Mouse (Mus musculus): ENCODE data around the gene Ganc. TPM values are rescaled to one million over a fixed set of nuclear protein-coding genes. Genes with fewer than 3 reads are reported as not detected.

Ganc gene
- 10.4 and 15.5 TPM in 2 replicates for polyA plus RNA-seq (2012; ENCODE audit: insufficient read depth, insufficient read length, missing spikeins)

DNA sequence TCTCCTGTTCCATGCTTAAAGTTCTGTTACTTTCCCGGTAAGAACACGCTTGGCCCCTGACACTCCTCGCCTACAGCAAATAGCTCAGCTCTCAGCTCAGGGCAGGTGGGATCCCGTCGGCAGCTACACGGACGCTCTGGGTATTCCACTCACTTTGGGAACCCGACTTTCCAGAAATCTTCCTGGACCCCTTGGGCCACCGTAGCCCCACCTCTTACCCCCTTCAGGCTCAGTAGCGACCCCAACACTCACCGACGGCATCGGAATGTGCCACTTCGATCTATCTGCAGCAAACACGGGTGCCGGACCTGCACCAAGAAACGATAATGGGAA is at the start of gene Ganc:
Gene Ganc (plus strand): TSS at position 244 of the 333 bp plus-strand sequence.
- TF ChIP-seq POLR2A (IDR thresholded peaks at IDR 0.05; ENCODE audit: borderline replicate concordance, low read depth, low read length) (no peak), CTCF (IDR thresholded peaks at IDR 0.05; ENCODE audit: low read depth, low read length) (no peak)

DNA sequence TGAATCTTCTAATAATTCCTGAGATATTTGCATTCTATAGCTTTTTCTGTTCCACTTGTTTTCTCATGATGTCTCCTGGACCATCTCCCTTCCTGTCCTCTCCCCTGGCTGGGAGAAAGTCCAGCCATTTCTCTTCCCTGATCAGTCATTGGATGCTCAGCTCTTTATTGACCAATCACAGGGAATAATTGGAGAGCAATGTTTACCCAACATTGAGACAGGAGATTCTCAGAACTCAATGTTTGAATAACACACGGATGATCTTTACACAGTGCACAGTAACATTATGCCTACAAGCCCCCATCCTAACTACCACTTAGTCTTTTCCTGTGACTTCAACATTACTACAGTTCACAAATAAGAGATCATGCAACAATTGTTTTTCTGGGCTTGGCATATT is 43.3 kb upstream of the Ganc start:
- no peak overlapping the region for H3K4me3 ChIP-seq (ENCODE audit: insufficient read depth, low read length)
- no peak for TF ChIP-seq CTCF (IDR thresholded peaks at IDR 0.05; ENCODE audit: low read depth, low read length)
- no peak for TF ChIP-seq POLR2A (IDR thresholded peaks at IDR 0.05; ENCODE audit: borderline replicate concordance, low read depth, low read length)
- no peak overlapping the region for H3K27ac ChIP-seq (ENCODE audit: insufficient read depth, low read depth, low read length)
- H3K4me1 ChIP-seq (ENCODE audit: control insufficient read depth, insufficient read depth, low read length) = peaks cover 16% of the 10 kb centered on the region

More for the DNA sequence above, at the start of gene Ganc:
- Histone ChIP-seq H3K27ac (ENCODE audit: insufficient read depth, low read depth, low read length) (peak within 1 kb of the TSS; percentile 77), H3K4me1 (ENCODE audit: control insufficient read depth, insufficient read depth, low read length) (peaks cover 4% of the 10 kb centered on the region), H3K4me3 (ENCODE audit: insufficient read depth, low read length) (peak within 1 kb of the TSS; percentile 90)

DNA sequence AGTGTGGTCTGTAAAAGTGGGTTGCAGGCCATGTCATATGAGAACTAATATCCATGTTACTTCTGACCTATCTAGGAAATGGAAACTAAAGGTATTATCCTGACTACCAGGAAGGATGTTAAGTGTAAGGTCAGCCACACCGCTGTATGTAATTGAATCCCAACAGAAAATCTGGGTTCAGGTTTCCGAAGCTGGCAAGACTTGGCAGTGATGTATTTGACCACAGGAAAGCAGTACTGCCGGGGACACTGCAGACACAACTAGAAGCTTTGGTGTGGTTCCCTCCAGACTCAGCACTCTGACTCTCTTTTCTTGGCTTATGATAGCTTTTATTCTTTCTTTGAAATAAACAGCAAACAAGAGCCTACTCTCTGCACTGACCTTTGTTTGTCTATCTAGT is 37.2 kb upstream of the Ganc start:
- no peak for TF ChIP-seq POLR2A (IDR thresholded peaks at IDR 0.05; ENCODE audit: borderline replicate concordance, low read depth, low read length)
- no peak for TF ChIP-seq CTCF (IDR thresholded peaks at IDR 0.05; ENCODE audit: low read depth, low read length)
- Histone ChIP-seq H3K27ac (ENCODE audit: insufficient read depth, low read depth, low read length) (no peak overlapping the region), H3K4me3 (ENCODE audit: insufficient read depth, low read length) (no peak overlapping the region), H3K4me1 (ENCODE audit: control insufficient read depth, insufficient read depth, low read length) (peaks cover 16% of the 10 kb centered on the region)

DNA sequence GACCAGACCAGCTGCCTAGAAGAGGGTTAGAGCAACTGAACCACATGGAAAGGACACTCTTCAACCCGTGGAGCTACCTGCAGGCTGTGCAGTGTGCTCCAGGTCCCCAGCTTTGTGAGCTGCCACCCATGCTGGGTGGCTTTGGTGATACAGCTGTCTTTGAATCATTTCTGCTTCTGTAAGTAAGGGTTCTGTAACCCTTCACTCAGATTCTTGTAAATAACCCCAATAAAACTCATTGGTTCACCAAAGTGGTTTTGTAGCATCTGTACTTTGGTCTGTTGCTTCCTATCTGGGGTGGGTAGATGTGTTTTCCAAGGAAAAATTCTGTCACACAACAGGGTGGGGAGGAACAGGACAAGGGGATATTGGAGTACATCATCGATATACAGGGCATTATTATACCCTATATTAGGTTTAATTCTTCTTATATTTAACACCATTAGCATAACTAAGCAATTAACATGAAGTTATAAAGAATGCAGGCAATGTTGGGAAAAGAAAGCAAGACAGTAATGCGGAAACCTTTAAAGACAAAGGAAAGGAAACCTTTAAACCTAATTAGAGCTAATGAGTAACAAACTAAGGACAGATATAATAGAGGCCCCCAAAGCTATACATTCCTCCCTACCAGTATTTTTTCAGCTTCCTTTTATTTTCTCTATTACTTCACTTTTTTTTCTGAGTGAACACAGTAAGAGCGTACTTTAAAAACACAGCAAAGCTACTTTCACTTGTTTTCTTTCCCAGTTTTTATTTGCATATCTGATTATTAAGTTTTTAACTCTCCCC is 36.1 kb upstream of the Ganc start:
- Histone ChIP-seq H3K4me1 (ENCODE audit: control insufficient read depth, insufficient read depth, low read length) (peaks cover 9% of the 10 kb centered on the region), H3K27ac (ENCODE audit: insufficient read depth, low read depth, low read length) (no peak overlapping the region), H3K4me3 (ENCODE audit: insufficient read depth, low read length) (no peak overlapping the region)
- TF ChIP-seq CTCF (IDR thresholded peaks at IDR 0.05; ENCODE audit: low read depth, low read length) (no peak), POLR2A (IDR thresholded peaks at IDR 0.05; ENCODE audit: borderline replicate concordance, low read depth, low read length) (no peak)

DNA sequence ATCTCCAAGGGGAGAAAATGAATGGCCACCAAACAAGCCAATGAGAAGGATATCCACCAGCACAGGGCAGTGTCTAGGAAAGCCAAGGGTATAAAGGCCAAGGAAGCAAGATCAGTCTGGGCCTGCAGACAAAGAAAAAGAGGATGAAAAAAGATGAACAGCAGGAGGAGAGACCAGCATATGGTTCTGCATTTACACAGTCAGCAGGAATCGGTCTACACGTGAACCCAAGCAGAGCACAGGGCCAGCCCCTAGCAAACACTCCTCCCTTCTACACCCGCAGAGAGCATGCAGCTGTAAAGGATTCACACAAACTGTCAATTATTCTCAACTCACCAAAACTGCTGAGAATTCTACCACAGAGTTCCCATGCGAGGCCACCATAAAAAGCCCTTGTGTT is 29.8 kb upstream of the Ganc start:
- TF ChIP-seq CTCF (IDR thresholded peaks at IDR 0.05; ENCODE audit: low read depth, low read length) (no peak), POLR2A (IDR thresholded peaks at IDR 0.05; ENCODE audit: borderline replicate concordance, low read depth, low read length) (no peak)
- H3K4me1 ChIP-seq (ENCODE audit: control insufficient read depth, insufficient read depth, low read length) = no peaks in the 10 kb centered on the region
- H3K4me3 ChIP-seq (ENCODE audit: insufficient read depth, low read length) = no peak overlapping the region
- H3K27ac ChIP-seq (ENCODE audit: insufficient read depth, low read depth, low read length) = no peak overlapping the region

DNA sequence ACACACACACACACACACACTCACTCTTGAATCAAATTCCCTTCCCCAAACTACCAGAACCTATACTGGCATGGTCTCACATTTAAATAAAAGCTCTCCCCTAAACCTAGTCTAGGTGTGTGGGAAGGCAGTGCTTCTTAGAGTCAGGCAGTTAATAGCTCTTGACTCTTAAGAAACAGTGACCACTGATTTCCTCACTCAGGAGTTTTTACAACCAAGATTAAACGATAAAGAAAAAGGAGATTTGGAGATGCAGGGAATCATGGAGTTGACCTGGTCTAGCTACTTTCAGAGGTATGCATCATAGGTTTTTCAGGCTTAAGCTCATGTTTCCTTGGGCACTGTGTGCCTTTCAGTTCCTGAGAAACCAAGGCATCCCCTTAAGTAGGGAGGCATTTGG is 17.4 kb upstream of the Ganc start:
- TF ChIP-seq CTCF (IDR thresholded peaks at IDR 0.05; ENCODE audit: low read depth, low read length) = no peak
- Histone ChIP-seq H3K27ac (ENCODE audit: insufficient read depth, low read depth, low read length) (no peak overlapping the region), H3K4me1 (ENCODE audit: control insufficient read depth, insufficient read depth, low read length) (peaks cover 4% of the 10 kb centered on the region), H3K4me3 (ENCODE audit: insufficient read depth, low read length) (no peak overlapping the region)

DNA sequence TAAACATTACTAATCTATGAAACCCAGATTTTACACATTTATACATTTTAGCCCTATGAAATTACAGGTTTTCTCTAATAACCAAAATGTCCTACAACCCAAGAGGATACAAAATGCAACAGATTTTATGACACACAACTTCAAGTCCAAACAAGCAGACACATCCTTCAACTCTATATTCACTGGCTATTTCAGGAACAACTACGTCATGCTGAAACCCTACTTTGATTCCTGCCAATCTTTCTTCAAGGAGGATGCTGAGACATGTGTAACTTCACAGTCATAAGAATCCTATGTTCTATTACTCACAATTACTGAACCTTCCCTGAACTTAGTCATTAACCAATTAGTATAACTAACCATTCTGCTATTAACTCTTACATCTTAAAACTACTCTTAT is 16.4 kb upstream of the Ganc start:
- Histone ChIP-seq H3K4me1 (ENCODE audit: control insufficient read depth, insufficient read depth, low read length) (peaks cover under 1% of the 10 kb centered on the region), H3K27ac (ENCODE audit: insufficient read depth, low read depth, low read length) (no peak overlapping the region), H3K4me3 (ENCODE audit: insufficient read depth, low read length) (no peak overlapping the region)
- TF ChIP-seq CTCF (IDR thresholded peaks at IDR 0.05; ENCODE audit: low read depth, low read length) (no peak), POLR2A (IDR thresholded peaks at IDR 0.05; ENCODE audit: borderline replicate concordance, low read depth, low read length) (no peak)

DNA sequence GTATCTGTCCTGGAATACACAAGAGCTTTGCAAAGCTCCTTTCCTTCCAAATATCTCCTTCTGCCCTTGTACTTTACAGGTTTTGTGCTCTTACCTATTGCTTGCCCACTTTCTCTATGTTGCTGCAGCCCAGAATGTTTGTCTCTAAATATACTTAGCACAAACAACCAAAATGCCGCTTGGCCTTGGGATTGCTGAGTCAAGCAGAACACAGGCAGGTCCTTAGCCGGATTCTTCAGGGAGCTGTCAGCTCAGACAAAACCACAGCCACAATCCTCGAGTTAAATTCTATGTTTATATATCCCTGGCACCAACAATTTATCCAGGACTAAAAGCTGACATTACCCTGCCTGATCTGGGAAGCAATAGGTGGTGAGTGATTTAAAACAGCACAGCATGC is 14.3 kb upstream of the Ganc start:
- TF ChIP-seq CTCF (IDR thresholded peaks at IDR 0.05; ENCODE audit: low read depth, low read length) (no peak), POLR2A (IDR thresholded peaks at IDR 0.05; ENCODE audit: borderline replicate concordance, low read depth, low read length) (no peak)
- Histone ChIP-seq H3K27ac (ENCODE audit: insufficient read depth, low read depth, low read length) (no peak overlapping the region), H3K4me1 (ENCODE audit: control insufficient read depth, insufficient read depth, low read length) (peaks cover 3% of the 10 kb centered on the region), H3K4me3 (ENCODE audit: insufficient read depth, low read length) (no peak overlapping the region)

DNA sequence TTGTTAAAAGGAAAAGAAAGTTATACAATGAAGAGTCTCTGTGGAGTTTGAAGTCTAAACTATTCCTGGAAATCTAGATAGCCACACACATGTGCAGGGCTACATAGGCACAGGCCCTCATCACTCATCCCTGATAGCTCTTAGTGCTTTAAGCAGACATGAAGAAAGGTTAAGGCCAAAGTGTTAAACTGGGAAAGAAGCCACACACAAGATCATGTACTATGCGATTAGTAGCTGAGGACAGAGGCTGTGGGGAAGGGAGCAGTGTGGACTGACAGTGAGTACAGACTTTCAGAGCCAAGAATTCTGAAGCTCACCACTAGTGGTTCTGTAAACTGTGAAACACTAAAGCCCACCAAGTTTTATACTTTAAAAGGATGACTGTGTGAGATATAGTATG is 12.8 kb upstream of the Ganc start:
- TF ChIP-seq POLR2A (IDR thresholded peaks at IDR 0.05; ENCODE audit: borderline replicate concordance, low read depth, low read length) (no peak), CTCF (IDR thresholded peaks at IDR 0.05; ENCODE audit: low read depth, low read length) (no peak)
- H3K27ac ChIP-seq (ENCODE audit: insufficient read depth, low read depth, low read length) = no peak overlapping the region
- no peak overlapping the region for H3K4me3 ChIP-seq (ENCODE audit: insufficient read depth, low read length)
- peaks cover 3% of the 10 kb centered on the region for H3K4me1 ChIP-seq (ENCODE audit: control insufficient read depth, insufficient read depth, low read length)

DNA sequence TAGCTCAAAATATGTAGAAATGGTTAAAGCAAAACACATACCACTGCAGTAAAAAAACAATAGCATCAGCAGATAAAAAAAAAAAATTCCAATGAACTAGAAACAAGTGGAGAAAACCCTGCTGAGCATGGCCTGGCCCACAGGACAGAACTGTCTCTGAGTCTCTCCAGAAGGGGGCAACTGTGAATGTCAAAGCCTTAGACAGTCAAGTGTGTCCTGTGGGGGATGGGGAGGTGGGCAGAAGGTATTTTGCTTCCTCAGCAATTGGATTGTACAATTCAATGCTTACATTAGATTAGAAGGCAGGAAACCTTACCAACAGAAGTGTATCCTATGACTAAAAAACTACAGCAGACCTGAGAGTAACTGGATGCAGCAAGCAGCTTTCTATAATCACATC is 11.3 kb upstream of the Ganc start:
- TF ChIP-seq POLR2A (IDR thresholded peaks at IDR 0.05; ENCODE audit: borderline replicate concordance, low read depth, low read length) (no peak), CTCF (IDR thresholded peaks at IDR 0.05; ENCODE audit: low read depth, low read length) (no peak)
- H3K4me3 ChIP-seq (ENCODE audit: insufficient read depth, low read length) = no peak overlapping the region
- peak overlapping the region; percentile 26; the same call in 1 of the 2 replicates for H3K27ac ChIP-seq (ENCODE audit: insufficient read depth, low read depth, low read length)
- peaks cover 3% of the 10 kb centered on the region for H3K4me1 ChIP-seq (ENCODE audit: control insufficient read depth, insufficient read depth, low read length)

Measured in bone marrow macrophage, adult 2 months (primary cell).